Mouse (Mus musculus) lung, postnatal 0 days (tissue): Measurements from ENCODE around the gene Fam227b.

Source experiments
- CTCF ChIP-seq: IDR thresholded peaks from 2 replicates; pipeline ENCODE4 v1.5.1; 2016; ENCODE audit warnings: antibody characterized with exemption, mild to moderate bottlenecking
- EP300 ChIP-seq: IDR thresholded peaks from 2 replicates; pipeline ENCODE4 v1.6.1; 2016; ENCODE audit warnings: antibody characterized with exemption, mild to moderate bottlenecking, control low read depth

DNA sequence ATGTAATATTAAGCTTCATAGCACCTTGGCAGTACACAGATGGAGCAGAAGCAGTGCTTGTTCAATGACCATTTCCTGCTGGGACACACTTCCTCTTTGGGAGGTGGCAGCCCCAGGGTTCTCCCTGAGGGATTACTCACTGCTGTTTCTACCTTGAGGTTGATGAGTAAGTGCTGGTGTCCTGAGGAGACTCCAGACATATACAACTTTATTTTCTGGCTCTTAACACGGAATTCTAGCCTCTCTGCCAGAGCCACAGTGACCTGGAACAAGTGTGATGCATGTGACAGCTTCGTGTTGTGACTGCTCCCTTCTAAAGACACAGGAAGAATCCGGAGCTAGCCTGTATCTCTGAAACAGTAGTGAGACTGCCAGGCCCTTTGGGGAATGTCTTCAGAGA, 217.8 kb downstream of the Fam227b start:
- no peak for TF ChIP-seq CTCF
- TF ChIP-seq EP300: no peak
